In genomic region chr17:56469275-56469674, GRCm38 (mm10) we compare ENCODE assay signal across 11 mouse cellular contexts. TPM values are rescaled to one million over a fixed set of nuclear protein-coding genes. Genes with fewer than 3 reads are reported as not detected.
A peak's percentile ranks its signal among the peaks of the same experiment; 100 is the strongest.
DNase-seq lines count a peak whose midpoint lies in the region; ATAC-seq and TF ChIP-seq lines count a peak whose summit lies in the region.
"Had no signal": no experiment of that assay in that cellular context is flagged by ENCODE, and none has a peak within 500 bp of the region (broad histone marks: within the 10 kb centered on the region; RNA-seq: fewer than 3 reads in every experiment).

No protein-coding gene starts in this region.

- no peak; the same call in 1 of the 2 replicates for ATAC-seq in heart, embryonic 12.5 days (ENCODE audit: insufficient number of reproducible peaks, low FRiP score)
- ATAC-seq in neural tube, embryonic 12.5 days (ENCODE audit: low FRiP score, low read depth): no peak
- ATAC-seq in limb, embryonic 14.5 days (ENCODE audit: low FRiP score, low read depth): no peak

- H3K36me3 ChIP-seq in heart, embryonic 12.5 days: peaks cover 4% of the 10 kb centered on the region; the same call in 1 of the 2 replicates
- H3K36me3 ChIP-seq in neural tube, embryonic 12.5 days: peaks cover 14% of the 10 kb centered on the region; the same call in 1 of the 2 replicates
- no peaks in the 10 kb centered on the region; the same call in none of the 2 replicates for H3K36me3 ChIP-seq in limb, embryonic 14.5 days (ENCODE audit: control insufficient read depth, insufficient read depth, low read length)

- intact Hi-C loops in heart, postnatal 10 days (cut with DNase I): no loop called here

- peak overlapping the region; percentile 50 for H3K4me3 ChIP-seq in heart, embryonic 12.5 days
- no peak overlapping the region for H3K4me3 ChIP-seq in neural tube, embryonic 12.5 days
- H3K4me3 ChIP-seq in limb, embryonic 14.5 days (replicated peaks; ENCODE audit: low read length): no peak overlapping the region

- no peak for DNase-seq in heart, postnatal 10 days
- no peak for DNase-seq in neural tube, embryonic 10.5 days (ENCODE audit: extremely low spot score, low spot score)
- no peak for DNase-seq in limb, embryonic 14.5 days (ENCODE audit: low spot score)
- DNase-seq in thymus, postnatal 4 days: no peak
- no peak for DNase-seq in layer of hippocampus, adult 18-20 months (ENCODE audit: low spot score in 2 of 2)
- no peak for DNase-seq in ovary, postnatal 36 days (ENCODE audit: low spot score)
- DNase-seq: thymus, postnatal 36 days had no signal

- H3K4me2 ChIP-seq in heart, embryonic 12.5 days: peak overlapping the region; percentile 79
- peak overlapping the region; percentile 97 for H3K4me2 ChIP-seq in neural tube, embryonic 12.5 days (replicated peaks)
- H3K4me2 ChIP-seq in limb, embryonic 14.5 days (replicated peaks; ENCODE audit: low read depth, low read length, severe bottlenecking): 0 out of 2 replicates have a peak overlapping the region, but pooled peaks have one; percentile 45

- 0 out of 2 replicates have a peak, but pooled peaks cover 3% of the 10 kb centered on the region for H3K9me3 ChIP-seq in heart, embryonic 12.5 days (replicated peaks)
- H3K9me3 ChIP-seq in neural tube, embryonic 12.5 days: no peaks in the 10 kb centered on the region
- no peaks in the 10 kb centered on the region for H3K9me3 ChIP-seq in limb, embryonic 14.5 days (ENCODE audit: control insufficient read depth, low read length)

- WGBS in heart, embryonic 12.5 days: 22% methylated on average over 8 of the region's 8 CpGs
- WGBS in neural tube, embryonic 12.5 days: 25% methylated on average over 8 of the region's 8 CpGs
- 35% methylated on average over 8 of the region's 8 CpGs for WGBS in limb, embryonic 14.5 days

- peak overlapping the region; percentile 77 for H3K9ac ChIP-seq in heart, embryonic 12.5 days
- H3K9ac ChIP-seq in neural tube, embryonic 12.5 days: 0 out of 2 replicates have a peak overlapping the region, but pooled peaks have one; percentile 13
- H3K9ac ChIP-seq in limb, embryonic 14.5 days (ENCODE audit: low read depth, low read length, severe bottlenecking): no peak overlapping the region

- peaks cover 63% of the 10 kb centered on the region for H3K4me1 ChIP-seq in heart, embryonic 12.5 days (replicated peaks)
- peaks cover 85% of the 10 kb centered on the region for H3K4me1 ChIP-seq in neural tube, embryonic 12.5 days
- H3K4me1 ChIP-seq in limb, embryonic 14.5 days (ENCODE audit: control insufficient read depth, insufficient read depth, low read length): peaks cover 57% of the 10 kb centered on the region

- peak overlapping the region; percentile 65 for H3K27ac ChIP-seq in heart, embryonic 12.5 days (ENCODE audit: poor library complexity, severe bottlenecking)
- no peak overlapping the region; the same call in 1 of the 2 replicates for H3K27ac ChIP-seq in neural tube, embryonic 12.5 days
- H3K27ac ChIP-seq in limb, embryonic 14.5 days (replicated peaks; ENCODE audit: low read depth, low read length): no peak overlapping the region

- peaks cover 24% of the 10 kb centered on the region for H3K27me3 ChIP-seq in heart, embryonic 12.5 days (replicated peaks)
- 0 out of 2 replicates have a peak, but pooled peaks cover 3% of the 10 kb centered on the region for H3K27me3 ChIP-seq in neural tube, embryonic 12.5 days (replicated peaks)
- peaks cover 25% of the 10 kb centered on the region for H3K27me3 ChIP-seq in limb, embryonic 14.5 days (ENCODE audit: control insufficient read depth, insufficient read depth, low read length)

- TF ChIP-seq POLR2A in limb, embryonic 14.5 days (IDR thresholded peaks at IDR 0.05; ENCODE audit: borderline replicate concordance, extremely low read depth, insufficient read depth, insufficient read length): no peak

RNA-seq across cellular contexts. Expression of gene Ptprs, which starts 7.0 kb away (rescaled TPM):
- polyA plus RNA-seq in heart, embryonic 12.5 days (2016; fragmentation: Nextera tagmentation; extraction: Ambion mirVana): 86.8 and 90.2 TPM in 2 replicates
- total RNA-seq in heart, postnatal 10 days (2021): 10 to 100 TPM; 87.3 to 92.3 TPM
- 294 and 314 TPM in 2 replicates for polyA plus RNA-seq in neural tube, embryonic 12.5 days (2016; fragmentation: Nextera tagmentation; extraction: Ambion mirVana)
- 483 and 667 TPM in 2 replicates for polyA plus RNA-seq in limb, embryonic 14.5 days (2012; rRNA removed)
- polyA plus RNA-seq in limb, embryonic 14.5 days (2014; fragmentation: Nextera tagmentation; extraction: Ambion mirVana): 116 and 131 TPM in 2 replicates
- total RNA-seq in layer of hippocampus, adult 18-20 months (2021): 100 to 1,000 TPM; 608 to 624 TPM

RNA-seq across cellular contexts. Expression of gene Znrf4, which starts 43.0 kb away (rescaled TPM):
- not detected in 2 replicates for polyA plus RNA-seq in heart, embryonic 12.5 days (2016; fragmentation: Nextera tagmentation; extraction: Ambion mirVana)
- total RNA-seq in heart, postnatal 10 days (2021): not detected
- polyA plus RNA-seq in neural tube, embryonic 12.5 days (2016; fragmentation: Nextera tagmentation; extraction: Ambion mirVana): not detected in 2 replicates
- not detected in 2 replicates for polyA plus RNA-seq in limb, embryonic 14.5 days (2012; rRNA removed)
- polyA plus RNA-seq in limb, embryonic 14.5 days (2014; fragmentation: Nextera tagmentation; extraction: Ambion mirVana): 0.17 TPM in 1 of 2 replicates, not detected in the other
- total RNA-seq in layer of hippocampus, adult 18-20 months (2021): not detected
- total RNA-seq: granulocyte monocyte progenitor cell, adult 5-6 weeks; liver, adult 2 months had no signal
- polyA plus RNA-seq: liver, adult 2 months had no signal

Comparison
In these comparisons a context has a peak if more than half of its experiments do, and no peak if none do; other contexts are left out.
1. H3K4me2 ChIP-seq: peak in every context shown above with its lines; median percentile 97 in neural tube, embryonic 12.5 days; 79 in heart, embryonic 12.5 days; 45 in limb, embryonic 14.5 days.